Mouse (Mus musculus): Measurements from ENCODE around the gene Dbi.

The Dbi gene

GRCm38 (mm10) chr1:120083921-120084517 lies 36.9 kb downstream of the Dbi start:
- DNase-seq: no peak

- DNase-seq: peak; percentile 73 to 87
Observed at GRCm38 (mm10) chr1:120082957-120083585, 37.8 kb downstream of the Dbi start.

- no peak for DNase-seq
Observed at GRCm38 (mm10) chr1:120080632-120081031, 40.2 kb downstream of the Dbi start.

- no peak for DNase-seq
Observed at GRCm38 (mm10) chr1:120077746-120078410, 43.0 kb downstream of the Dbi start.

GRCm38 (mm10) chr1:120075507-120075906 lies 45.4 kb downstream of the Dbi start:
- peak in 1 of 2 experiments; percentile 33 for DNase-seq

GRCm38 (mm10) chr1:120074931-120075330 lies 45.9 kb downstream of the Dbi start:
- peak in 1 of 2 experiments; percentile 37 for DNase-seq

- no peak for DNase-seq
Observed at GRCm38 (mm10) chr1:120074307-120074702, 46.6 kb downstream of the Dbi start.

GRCm38 (mm10) chr1:120073519-120074306 lies 47.2 kb downstream of the Dbi start, which contains the start of gene Tmem37:
Gene Tmem37, minus strand, starts transcription at chr1:120074074.
- peak; percentile 85 to 88 for DNase-seq

- DNase-seq: peak; percentile 73 to 84
Observed at GRCm38 (mm10) chr1:120072900-120073299, 48.0 kb downstream of the Dbi start.

- DNase-seq: no peak
Observed at GRCm38 (mm10) chr1:120071133-120071532, 49.7 kb downstream of the Dbi start.

- DNase-seq: no peak
Observed at GRCm38 (mm10) chr1:120070168-120070567, 50.7 kb downstream of the Dbi start.

GRCm38 (mm10) chr1:120069120-120069519 lies 51.8 kb downstream of the Dbi start:
- DNase-seq: peak in 1 of 2 experiments; percentile 50

- DNase-seq: no peak
Observed at GRCm38 (mm10) chr1:120066625-120067024, 54.3 kb downstream of the Dbi start.

- DNase-seq: no peak
Observed at GRCm38 (mm10) chr1:120066159-120066558, 54.7 kb downstream of the Dbi start.

- no peak for DNase-seq
Observed at GRCm38 (mm10) chr1:120064036-120064682, 56.7 kb downstream of the Dbi start.

All from lung, postnatal 4 days (tissue).